Mouse (Mus musculus) megakaryocyte, embryonic 14.5 days (primary cell): ENCODE measurements around the gene Lzts2. TPM values are rescaled to one million over a fixed set of nuclear protein-coding genes. Genes with fewer than 3 reads are reported as not detected.
A peak's percentile ranks its signal among the peaks of the same experiment; 100 is the strongest.

Experiments
- H3K27me3 ChIP-seq: replicated peaks from 2 replicates; pipeline ENCODE3; 2012; ENCODE audit warnings: inconsistent platforms
- H3K36me3 ChIP-seq: replicated peaks from 2 replicates; pipeline ENCODE3; 2012; ENCODE audit warnings: low read length, inconsistent platforms, mixed read lengths
- H3K4me1 ChIP-seq: 2 replicates; pipeline ENCODE4 v1.6.1; 2012; ENCODE audit warnings: inconsistent platforms
- H3K4me3 ChIP-seq: replicated peaks from 2 replicates; pipeline ENCODE3; 2012; ENCODE audit warnings: moderate library complexity, mild to moderate bottlenecking, inconsistent platforms
- H3K9me3 ChIP-seq: 2 replicates; pipeline ENCODE4 v1.6.1; 2012; ENCODE audit warnings: inconsistent platforms
- FLI1 ChIP-seq: IDR thresholded peaks from 2 replicates; pipeline ENCODE4 v1.6.1; 2012; ENCODE audit warnings: low read length, inconsistent platforms, mixed read lengths
- GATA1 ChIP-seq: IDR thresholded peaks from 3 replicates; pipeline ENCODE4 v1.6.1; 2012; ENCODE audit warnings: mixed read lengths, low read length, inconsistent platforms, borderline replicate concordance
- polyA plus RNA-seq: library from polyadenylated mRNA; stranded (reverse); fragments of >175 nt; gene quantifications from 2 replicates; pipeline ENCODE4 v1.2.3, GENCODE M21; 2012; ENCODE audit warnings: low replicate concordance; ENCODE audit not compliant: insufficient read depth

Gene Lzts2
- polyA plus RNA-seq, 1 experiment: 59.9 TPM

DNA sequence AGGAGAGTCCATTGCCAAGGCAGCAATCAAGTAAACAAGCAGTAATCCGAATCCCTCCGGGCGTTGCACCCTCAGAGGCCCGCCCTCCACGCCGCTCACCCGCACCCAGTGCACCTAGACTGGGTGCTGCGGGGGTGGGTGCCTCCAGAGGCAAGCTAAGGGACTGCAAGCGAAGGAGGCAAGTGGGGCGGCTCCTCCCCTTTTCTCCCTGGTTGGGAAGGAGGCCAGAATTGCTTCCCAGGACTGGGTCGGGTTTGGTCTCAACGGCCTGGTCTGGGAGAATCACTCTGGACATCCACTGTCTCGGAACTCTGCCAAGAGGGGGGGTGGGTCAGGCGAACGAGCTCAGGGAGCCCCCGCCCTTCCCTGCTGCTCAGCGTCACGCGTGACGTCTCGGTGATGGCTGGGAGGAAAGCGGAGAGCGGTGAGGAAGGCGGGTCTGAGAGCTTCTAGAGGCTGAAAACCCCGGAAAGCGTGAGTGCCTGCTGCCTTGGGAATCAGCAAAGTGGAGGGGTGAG is 33.3 kb downstream of the Lzts2 start, which contains the start of gene Sfxn3:
TSS of gene Sfxn3 (plus strand) at position 87 of the 518 bp plus-strand sequence.
- peak within 1 kb of the TSS; percentile 91 for H3K4me3 ChIP-seq
- TF ChIP-seq GATA1: no peak
- TF ChIP-seq FLI1: no peak
- peaks cover 38% of the 10 kb centered on the region for H3K27me3 ChIP-seq
- H3K36me3 ChIP-seq: peaks cover 34% of the 10 kb centered on the region
- peaks cover 51% of the 10 kb centered on the region for H3K4me1 ChIP-seq
- no peaks in the 10 kb centered on the region for H3K9me3 ChIP-seq

DNA sequence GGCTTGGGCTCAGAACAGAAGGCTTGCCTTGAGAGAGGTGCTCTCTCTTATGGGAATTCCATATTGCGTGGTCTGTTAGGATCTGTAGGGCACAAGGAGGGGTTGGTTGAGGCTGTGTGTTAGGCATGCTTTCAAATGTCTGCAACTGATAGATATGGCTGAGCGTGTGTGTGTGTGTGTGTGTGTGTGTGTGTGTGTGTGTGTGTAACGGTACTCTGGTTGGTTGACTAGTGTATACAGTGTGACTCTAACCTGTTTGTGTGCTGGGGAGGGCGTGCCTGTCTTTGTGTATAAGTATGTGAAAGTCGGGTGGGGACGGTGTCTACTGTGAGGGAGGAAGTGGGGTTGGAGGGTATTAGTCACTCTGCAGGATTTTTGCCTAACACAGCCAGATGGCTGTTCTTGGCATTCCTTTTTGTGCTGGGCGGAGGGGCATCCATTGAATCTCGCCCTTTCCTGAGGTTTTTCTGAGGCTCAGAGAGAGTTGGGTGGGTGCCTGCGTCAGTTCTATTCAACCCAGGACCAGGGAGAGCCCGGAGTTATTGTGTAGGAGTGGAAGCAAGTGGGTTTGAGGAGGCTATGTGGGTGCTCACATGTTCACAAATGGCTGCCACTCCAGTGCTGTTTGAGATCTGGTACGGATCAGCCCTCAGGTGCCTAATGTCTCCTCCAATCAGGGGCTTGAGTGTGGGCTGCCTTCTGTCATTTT is 33.9 kb downstream of the Lzts2 start:
- Histone ChIP-seq H3K4me3 (peak overlapping the region; percentile 91), H3K36me3 (peaks cover 40% of the 10 kb centered on the region), H3K4me1 (peaks cover 57% of the 10 kb centered on the region), H3K9me3 (no peaks in the 10 kb centered on the region), H3K27me3 (peaks cover 36% of the 10 kb centered on the region)
- TF ChIP-seq FLI1 (no peak), GATA1 (no peak)

- peaks cover 46% of the 10 kb centered on the region for H3K36me3 ChIP-seq
- TF ChIP-seq FLI1 (no peak), GATA1 (no peak)
- peak overlapping the region; percentile 91 for H3K4me3 ChIP-seq
- peaks cover 29% of the 10 kb centered on the region for H3K27me3 ChIP-seq
- H3K9me3 ChIP-seq: no peaks in the 10 kb centered on the region
- peaks cover 63% of the 10 kb centered on the region for H3K4me1 ChIP-seq
These were observed 34.6 kb downstream of the Lzts2 start for GRCm38 (mm10) chr19:45048644-45049365.

DNA sequence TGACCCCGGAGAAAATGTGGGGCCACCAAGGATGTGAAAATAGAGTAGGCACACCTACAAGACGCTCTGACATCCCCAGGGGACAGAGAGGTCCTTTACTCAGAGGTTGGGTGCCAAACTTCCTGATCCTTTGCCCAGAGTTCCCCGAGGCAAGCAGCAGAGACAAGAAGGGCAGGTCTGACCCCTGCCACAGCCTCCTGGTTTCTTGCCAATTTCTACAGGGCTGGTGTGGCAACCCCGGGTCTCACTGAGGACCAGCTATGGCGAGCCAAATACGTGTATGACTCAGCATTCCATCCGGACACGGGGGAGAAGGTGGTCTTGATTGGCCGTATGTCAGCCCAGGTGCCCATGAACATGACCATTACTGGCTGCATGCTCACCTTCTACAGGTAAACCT is 35.3 kb downstream of the Lzts2 start:
- no peak for TF ChIP-seq FLI1
- TF ChIP-seq GATA1: no peak
- Histone ChIP-seq H3K4me1 (peaks cover 68% of the 10 kb centered on the region), H3K4me3 (no peak overlapping the region), H3K9me3 (no peaks in the 10 kb centered on the region), H3K27me3 (peaks cover 23% of the 10 kb centered on the region), H3K36me3 (peaks cover 48% of the 10 kb centered on the region)

DNA sequence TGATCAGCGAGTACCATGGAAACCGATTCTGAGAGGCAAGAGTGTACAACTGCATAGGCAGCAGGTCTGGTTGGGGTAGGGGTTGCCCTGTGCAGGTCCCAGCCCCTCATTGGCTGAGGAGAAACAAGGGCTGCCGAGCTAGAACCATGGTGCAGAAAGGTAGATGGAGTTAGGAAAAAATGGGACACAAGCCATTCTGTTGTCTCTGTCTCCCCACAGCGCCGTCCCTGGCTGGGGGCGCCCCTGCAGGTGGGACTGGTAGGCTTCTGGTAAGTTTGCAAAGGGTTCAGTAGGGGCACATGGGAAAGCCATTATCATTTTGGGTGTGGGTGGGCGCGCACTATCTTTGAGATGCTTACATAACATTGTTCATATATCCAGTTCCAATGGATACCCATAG is 39.2 kb downstream of the Lzts2 start:
- TF ChIP-seq GATA1: no peak
- TF ChIP-seq FLI1: no peak
- Histone ChIP-seq H3K36me3 (peaks cover 53% of the 10 kb centered on the region), H3K4me1 (peaks cover 77% of the 10 kb centered on the region), H3K9me3 (no peaks in the 10 kb centered on the region), H3K4me3 (no peak overlapping the region), H3K27me3 (no peaks in the 10 kb centered on the region)

DNA sequence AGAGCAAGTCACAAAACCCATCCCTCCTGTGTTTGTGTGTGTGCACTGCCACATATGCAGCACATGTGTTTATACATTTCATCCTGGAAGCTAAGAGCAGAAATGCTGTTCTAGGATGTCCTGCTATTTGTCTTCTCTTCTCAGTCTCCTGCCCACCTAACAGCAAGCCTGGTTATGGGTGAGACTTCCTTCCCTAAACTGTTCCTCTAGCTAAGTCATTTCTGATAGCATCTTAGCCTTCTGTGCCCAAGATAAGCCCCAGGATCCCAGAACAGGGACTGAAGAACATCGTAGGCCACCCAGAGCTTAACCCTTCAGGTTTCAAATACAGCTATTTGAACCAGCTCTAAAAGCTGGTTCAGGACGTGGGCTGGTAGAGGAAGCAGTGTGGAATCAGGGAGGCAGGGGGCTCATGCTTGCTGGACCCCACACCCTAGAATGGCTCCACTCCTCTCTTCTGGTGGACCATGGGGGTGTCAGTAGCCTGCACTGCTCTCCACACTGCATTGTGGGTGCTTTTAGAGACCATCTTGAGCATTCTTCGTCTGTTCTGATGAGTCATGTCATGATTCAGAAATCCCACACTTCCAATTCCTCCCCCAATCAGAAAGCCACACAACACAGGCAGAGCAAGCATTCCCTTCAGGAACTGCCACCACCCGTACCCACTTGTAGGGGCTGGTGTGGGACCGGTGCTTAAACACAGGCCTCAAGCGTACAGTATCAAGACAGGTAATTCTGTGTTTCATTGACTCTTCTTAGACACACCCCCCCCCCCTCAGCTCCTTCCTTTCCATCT is 40.9 kb downstream of the Lzts2 start:
- Histone ChIP-seq H3K4me1 (peaks cover 69% of the 10 kb centered on the region), H3K4me3 (peak overlapping the region; percentile 86), H3K9me3 (no peaks in the 10 kb centered on the region), H3K36me3 (peaks cover 40% of the 10 kb centered on the region), H3K27me3 (no peaks in the 10 kb centered on the region)
- no peak for TF ChIP-seq GATA1
- TF ChIP-seq FLI1: no peak

GRCm38 (mm10) chr19:45056364-45056763 is 42.1 kb downstream of the Lzts2 start:
- Histone ChIP-seq H3K9me3 (no peaks in the 10 kb centered on the region), H3K4me3 (peak overlapping the region; percentile 40), H3K27me3 (no peaks in the 10 kb centered on the region), H3K36me3 (peaks cover 28% of the 10 kb centered on the region), H3K4me1 (peaks cover 78% of the 10 kb centered on the region)
- no peak for TF ChIP-seq FLI1
- TF ChIP-seq GATA1: no peak

DNA sequence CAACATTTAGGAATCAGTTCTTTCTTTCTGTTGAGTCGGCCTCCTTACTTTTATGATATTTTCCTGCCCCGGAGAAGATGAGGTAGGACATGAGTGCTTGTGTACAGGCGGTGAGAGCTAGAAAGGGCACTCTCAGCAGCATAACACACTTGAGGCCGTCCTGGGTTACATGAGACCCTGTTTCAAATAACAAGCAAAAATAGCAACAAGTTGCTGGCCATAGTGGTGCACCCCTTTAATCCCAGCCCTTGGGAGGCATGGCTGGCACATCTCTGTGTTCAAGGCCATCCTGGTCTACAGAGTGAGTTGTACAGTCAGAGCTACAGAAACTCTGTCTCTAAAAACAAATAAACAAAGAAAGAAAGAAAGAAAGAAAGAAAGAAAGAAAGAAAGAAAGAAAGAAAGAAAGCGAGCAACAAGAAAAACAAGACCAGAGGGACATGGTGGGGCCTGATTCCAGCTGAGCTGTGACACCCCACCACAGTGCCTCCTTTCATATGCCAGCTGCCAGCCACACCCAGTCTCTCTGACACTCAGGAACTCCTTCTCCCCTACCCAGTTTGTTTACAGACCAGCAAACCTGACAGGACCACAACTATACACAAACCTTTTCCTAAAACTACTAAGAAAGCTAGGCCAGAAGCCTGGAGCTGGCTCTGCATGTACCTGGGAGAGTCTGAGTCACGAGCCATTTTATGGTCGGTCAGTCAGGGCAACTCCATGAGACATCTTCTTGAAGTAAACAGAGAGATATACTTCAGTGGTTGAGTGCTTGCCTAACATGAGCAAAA is 42.9 kb downstream of the Lzts2 start:
- H3K4me1 ChIP-seq: peaks cover 77% of the 10 kb centered on the region
- peak overlapping the region; percentile 79 for H3K4me3 ChIP-seq
- H3K27me3 ChIP-seq: no peaks in the 10 kb centered on the region
- TF ChIP-seq FLI1 (no peak), GATA1 (no peak)
- H3K36me3 ChIP-seq: peaks cover 23% of the 10 kb centered on the region
- no peaks in the 10 kb centered on the region for H3K9me3 ChIP-seq

DNA sequence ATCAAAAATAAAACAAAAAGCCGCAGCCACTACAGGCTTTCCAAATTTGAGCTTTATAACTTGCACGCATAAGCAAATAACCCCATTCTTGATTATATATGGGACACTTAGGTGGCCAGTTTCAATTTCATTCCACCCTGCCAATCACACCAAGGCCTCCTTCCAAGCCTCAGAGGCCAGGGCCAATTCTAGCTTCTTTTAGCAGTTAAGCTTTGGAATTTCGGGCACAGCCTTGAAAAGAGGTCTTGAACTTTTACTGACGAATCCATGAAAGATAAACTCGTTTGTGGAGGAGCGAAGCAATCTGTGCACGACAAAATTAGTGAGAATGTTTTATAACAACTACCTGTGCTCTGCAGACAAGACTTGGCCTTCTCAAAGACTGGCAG is 43.5 kb downstream of the Lzts2 start:
- Histone ChIP-seq H3K27me3 (no peaks in the 10 kb centered on the region), H3K9me3 (peaks cover 5% of the 10 kb centered on the region; the same call in 1 of the 2 replicates), H3K36me3 (peaks cover 22% of the 10 kb centered on the region), H3K4me1 (peaks cover 76% of the 10 kb centered on the region), H3K4me3 (peak overlapping the region; percentile 97)
- TF ChIP-seq GATA1 (no peak), FLI1 (no peak)
